Mouse (Mus musculus): Measurements from ENCODE around the gene Oxgr1. TPM values are rescaled to one million over a fixed set of nuclear protein-coding genes. Genes with fewer than 3 reads are reported as not detected.

Oxgr1 gene
- polyA plus RNA-seq, 1 experiment: not detected

- H3ac ChIP-seq (ENCODE audit: control insufficient read depth, insufficient read length, low read depth): no peak overlapping the region
- no peak for TF ChIP-seq CEBPB (IDR thresholded peaks at IDR 0.05; ENCODE audit: low read depth)
- TF ChIP-seq FOSL1 (IDR thresholded peaks at IDR 0.05; ENCODE audit: insufficient read depth, low read length, poor library complexity, severe bottlenecking): no peak
- TF ChIP-seq CTCF (IDR thresholded peaks at IDR 0.05; ENCODE audit: control insufficient read depth, insufficient read depth, insufficient read length): no peak
- no peak for TF ChIP-seq USF1 (IDR thresholded peaks at IDR 0.05; ENCODE audit: low read depth)
- no peak for TF ChIP-seq MYOD1 (IDR thresholded peaks at IDR 0.05; ENCODE audit: control insufficient read depth, insufficient read length, low read depth)
- TF ChIP-seq MAX (IDR thresholded peaks at IDR 0.05): no peak
- no peak for TF ChIP-seq MYOG (IDR thresholded peaks at IDR 0.05; ENCODE audit: control insufficient read depth, extremely low read depth, insufficient read length)
- no peaks in the 10 kb centered on the region for H3K79me3 ChIP-seq (ENCODE audit: low read depth)
- no peak overlapping the region for H3K4me3 ChIP-seq (ENCODE audit: insufficient read depth, poor library complexity, severe bottlenecking)
- no peaks in the 10 kb centered on the region for H3K79me2 ChIP-seq (ENCODE audit: control insufficient read depth, insufficient read depth)
- H3K27me3 ChIP-seq (ENCODE audit: control insufficient read depth, insufficient read depth, insufficient read length): no peaks in the 10 kb centered on the region
- H3K36me3 ChIP-seq (ENCODE audit: control insufficient read depth, insufficient read depth): no peaks in the 10 kb centered on the region
Measured at GRCm38 (mm10) chr14:120076192-120076591, 34.0 kb upstream of the Oxgr1 start.

GRCm38 (mm10) chr14:120075746-120076145 is 33.5 kb upstream of the Oxgr1 start:
- no peak overlapping the region for H3K4me3 ChIP-seq (ENCODE audit: insufficient read depth, poor library complexity, severe bottlenecking)
- no peaks in the 10 kb centered on the region for H3K79me3 ChIP-seq (ENCODE audit: low read depth)
- no peak overlapping the region for H3ac ChIP-seq (ENCODE audit: control insufficient read depth, insufficient read length, low read depth)
- no peak for TF ChIP-seq CEBPB (IDR thresholded peaks at IDR 0.05; ENCODE audit: low read depth)
- no peak for TF ChIP-seq USF1 (IDR thresholded peaks at IDR 0.05; ENCODE audit: low read depth)
- TF ChIP-seq CTCF (IDR thresholded peaks at IDR 0.05; ENCODE audit: control insufficient read depth, insufficient read depth, insufficient read length): no peak
- H3K27me3 ChIP-seq (ENCODE audit: control insufficient read depth, insufficient read depth, insufficient read length): no peaks in the 10 kb centered on the region
- no peaks in the 10 kb centered on the region for H3K79me2 ChIP-seq (ENCODE audit: control insufficient read depth, insufficient read depth)
- H3K36me3 ChIP-seq (ENCODE audit: control insufficient read depth, insufficient read depth): no peaks in the 10 kb centered on the region

GRCm38 (mm10) chr14:120074231-120074630 is 32.0 kb upstream of the Oxgr1 start:
- TF ChIP-seq CTCF (IDR thresholded peaks at IDR 0.05; ENCODE audit: control insufficient read depth, insufficient read depth, insufficient read length) (no peak), FOSL1 (IDR thresholded peaks at IDR 0.05; ENCODE audit: insufficient read depth, low read length, poor library complexity, severe bottlenecking) (no peak), MYOG (IDR thresholded peaks at IDR 0.05; ENCODE audit: control insufficient read depth, extremely low read depth, insufficient read length) (no peak), USF1 (IDR thresholded peaks at IDR 0.05; ENCODE audit: low read depth) (no peak), CEBPB (IDR thresholded peaks at IDR 0.05; ENCODE audit: low read depth) (no peak), MYOD1 (IDR thresholded peaks at IDR 0.05; ENCODE audit: control insufficient read depth, insufficient read length, low read depth) (no peak), MAX (IDR thresholded peaks at IDR 0.05) (no peak)
- no peak overlapping the region for H3ac ChIP-seq (ENCODE audit: control insufficient read depth, insufficient read length, low read depth)
- no peaks in the 10 kb centered on the region for H3K79me3 ChIP-seq (ENCODE audit: low read depth)
- H3K4me3 ChIP-seq (ENCODE audit: insufficient read depth, poor library complexity, severe bottlenecking): no peak overlapping the region
- no peaks in the 10 kb centered on the region for H3K79me2 ChIP-seq (ENCODE audit: control insufficient read depth, insufficient read depth)
- H3K27me3 ChIP-seq (ENCODE audit: control insufficient read depth, insufficient read depth, insufficient read length): no peaks in the 10 kb centered on the region
- no peaks in the 10 kb centered on the region for H3K36me3 ChIP-seq (ENCODE audit: control insufficient read depth, insufficient read depth)

GRCm38 (mm10) chr14:120061096-120061495 is 18.9 kb upstream of the Oxgr1 start:
- H3K27me3 ChIP-seq (ENCODE audit: control insufficient read depth, insufficient read depth, insufficient read length): peaks cover 13% of the 10 kb centered on the region
- H3K36me3 ChIP-seq (ENCODE audit: control insufficient read depth, insufficient read depth): no peaks in the 10 kb centered on the region
- H3ac ChIP-seq (ENCODE audit: control insufficient read depth, insufficient read length, low read depth): no peak overlapping the region

DNA sequence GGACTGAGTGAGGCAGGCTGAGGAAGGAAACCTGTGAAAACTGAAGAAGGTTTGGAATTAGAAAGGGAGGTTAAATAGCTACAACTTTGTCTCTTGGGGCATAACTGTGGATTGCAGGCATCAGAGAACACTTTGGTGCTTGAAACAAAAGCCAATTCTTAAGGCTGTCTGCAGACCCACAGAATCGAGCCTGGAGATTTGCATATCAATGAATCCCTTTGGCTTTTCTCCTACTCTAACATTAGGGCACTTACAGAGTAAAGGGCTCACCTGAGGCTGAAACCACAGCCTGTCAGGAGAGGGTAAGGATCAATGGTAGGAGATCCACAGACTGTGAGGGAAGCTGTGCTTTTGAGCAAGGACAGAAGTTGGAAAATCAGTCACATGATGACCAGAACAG is 8.8 kb downstream of the Oxgr1 start:
- H3K36me3 ChIP-seq (ENCODE audit: control insufficient read depth, insufficient read depth): no peaks in the 10 kb centered on the region
- no peaks in the 10 kb centered on the region for H3K79me3 ChIP-seq (ENCODE audit: low read depth)
- no peak overlapping the region for H3K4me3 ChIP-seq (ENCODE audit: insufficient read depth, poor library complexity, severe bottlenecking)
- no peaks in the 10 kb centered on the region for H3K79me2 ChIP-seq (ENCODE audit: control insufficient read depth, insufficient read depth)
- no peak for TF ChIP-seq MYOG (IDR thresholded peaks at IDR 0.05; ENCODE audit: control insufficient read depth, extremely low read depth, insufficient read length)
- TF ChIP-seq CTCF (IDR thresholded peaks at IDR 0.05; ENCODE audit: control insufficient read depth, insufficient read depth, insufficient read length): no peak
- no peak for TF ChIP-seq MYOD1 (IDR thresholded peaks at IDR 0.05; ENCODE audit: control insufficient read depth, insufficient read length, low read depth)
- TF ChIP-seq FOSL1 (IDR thresholded peaks at IDR 0.05; ENCODE audit: insufficient read depth, low read length, poor library complexity, severe bottlenecking): no peak
- no peak for TF ChIP-seq MAX (IDR thresholded peaks at IDR 0.05)
- TF ChIP-seq CEBPB (IDR thresholded peaks at IDR 0.05; ENCODE audit: low read depth): no peak
- no peak for TF ChIP-seq USF1 (IDR thresholded peaks at IDR 0.05; ENCODE audit: low read depth)
- H3ac ChIP-seq (ENCODE audit: control insufficient read depth, insufficient read length, low read depth): no peak overlapping the region
- no peaks in the 10 kb centered on the region for H3K27me3 ChIP-seq (ENCODE audit: control insufficient read depth, insufficient read depth, insufficient read length)

More at GRCm38 (mm10) chr14:120061096-120061495, 18.9 kb upstream of the Oxgr1 start:
- Histone ChIP-seq H3K79me3 (ENCODE audit: low read depth) (no peaks in the 10 kb centered on the region), H3K4me3 (ENCODE audit: insufficient read depth, poor library complexity, severe bottlenecking) (no peak overlapping the region), H3K79me2 (ENCODE audit: control insufficient read depth, insufficient read depth) (no peaks in the 10 kb centered on the region)
- TF ChIP-seq CTCF (IDR thresholded peaks at IDR 0.05; ENCODE audit: control insufficient read depth, insufficient read depth, insufficient read length): peak; percentile 12
- TF ChIP-seq MYOG (IDR thresholded peaks at IDR 0.05; ENCODE audit: control insufficient read depth, extremely low read depth, insufficient read length): no peak
- TF ChIP-seq FOSL1 (IDR thresholded peaks at IDR 0.05; ENCODE audit: insufficient read depth, low read length, poor library complexity, severe bottlenecking): no peak
- no peak for TF ChIP-seq USF1 (IDR thresholded peaks at IDR 0.05; ENCODE audit: low read depth)

GRCm38 (mm10) chr14:120019948-120020347 is 22.3 kb downstream of the Oxgr1 start:
- H3ac ChIP-seq (ENCODE audit: control insufficient read depth, insufficient read length, low read depth): no peak overlapping the region
- no peaks in the 10 kb centered on the region for H3K79me3 ChIP-seq (ENCODE audit: low read depth)
- TF ChIP-seq MYOG (IDR thresholded peaks at IDR 0.05; ENCODE audit: control insufficient read depth, extremely low read depth, insufficient read length): no peak
- no peak for TF ChIP-seq CEBPB (IDR thresholded peaks at IDR 0.05; ENCODE audit: low read depth)
- TF ChIP-seq FOSL1 (IDR thresholded peaks at IDR 0.05; ENCODE audit: insufficient read depth, low read length, poor library complexity, severe bottlenecking): no peak
- no peak for TF ChIP-seq CTCF (IDR thresholded peaks at IDR 0.05; ENCODE audit: control insufficient read depth, insufficient read depth, insufficient read length)
- no peak for TF ChIP-seq MAX (IDR thresholded peaks at IDR 0.05)
- no peak for TF ChIP-seq USF1 (IDR thresholded peaks at IDR 0.05; ENCODE audit: low read depth)
- TF ChIP-seq MYOD1 (IDR thresholded peaks at IDR 0.05; ENCODE audit: control insufficient read depth, insufficient read length, low read depth): no peak

More at GRCm38 (mm10) chr14:120019948-120020347, 22.3 kb downstream of the Oxgr1 start:
- H3K4me3 ChIP-seq (ENCODE audit: insufficient read depth, poor library complexity, severe bottlenecking): no peak overlapping the region
- no peaks in the 10 kb centered on the region for H3K27me3 ChIP-seq (ENCODE audit: control insufficient read depth, insufficient read depth, insufficient read length)
- H3K79me2 ChIP-seq (ENCODE audit: control insufficient read depth, insufficient read depth): no peaks in the 10 kb centered on the region
- no peaks in the 10 kb centered on the region for H3K36me3 ChIP-seq (ENCODE audit: control insufficient read depth, insufficient read depth)

Data from C2C12 (cell line).